Mouse (Mus musculus) neural tube, embryonic 13.5 days (tissue): ENCODE data around the gene Rhox4e. TPM values are rescaled to one million over a fixed set of nuclear protein-coding genes. Genes with fewer than 3 reads are reported as not detected.
"Not testable (repeated sequence)": the region's sequence is repeated elsewhere in the genome, so short reads cannot be mapped to it uniquely, and the experiment has no call there.

Experiments
- ATAC-seq: fragments of 200-750 bp; cut with Nextera tagmentation; 2 replicates; pipeline ENCODE4 v1.8.0; 2017; ENCODE audit warnings: low read depth, mild to moderate bottlenecking, moderate TSS enrichment, moderate library complexity
- H3K27ac ChIP-seq: fragments of 300-500 bp; sonication (generic); replicated peaks from 2 replicates; pipeline ENCODE4 v1.5.1; 2015; ENCODE audit warnings: moderate library complexity, mild to moderate bottlenecking, inconsistent platforms
- H3K27me3 ChIP-seq: fragments of 300-500 bp; sonication (generic); 2 replicates; pipeline ENCODE4 v1.6.1; 2015; ENCODE audit warnings: mild to moderate bottlenecking, inconsistent platforms
- H3K36me3 ChIP-seq: fragments of 300-500 bp; sonication (generic); 2 replicates; pipeline ENCODE4 v1.6.1; 2015; ENCODE audit warnings: mild to moderate bottlenecking, inconsistent platforms
- H3K4me1 ChIP-seq: fragments of 300-500 bp; sonication (generic); replicated peaks from 2 replicates; pipeline ENCODE4 v1.6.1; 2015; ENCODE audit warnings: inconsistent platforms
- H3K4me2 ChIP-seq: fragments of 300-500 bp; sonication (generic); 2 replicates; pipeline ENCODE4 v1.6.1; 2015; ENCODE audit warnings: inconsistent platforms, mild to moderate bottlenecking, moderate library complexity
- H3K4me3 ChIP-seq: fragments of 300-500 bp; sonication (generic); 2 replicates; pipeline ENCODE4 v1.5.1; 2015; ENCODE audit warnings: mild to moderate bottlenecking, inconsistent platforms
- H3K9ac ChIP-seq: fragments of 300-500 bp; sonication (generic); 2 replicates; pipeline ENCODE4 v1.6.1; 2015; ENCODE audit warnings: moderate library complexity, mild to moderate bottlenecking, inconsistent platforms
- H3K9me3 ChIP-seq: fragments of 300-500 bp; sonication (generic); 2 replicates; pipeline ENCODE4 v1.6.1; 2016; ENCODE audit warnings: inconsistent platforms
- WGBS: fragments of 180-500 bp; shearing (Covaris S2); methylation state at CpG from one replicate; pipeline ENCODE4 v1.1.7; 2015; 5-methylcytosine and 5-hydroxymethylcytosine counted together
- polyA plus RNA-seq: library from polyadenylated mRNA; unstranded; fragments of >200 nt; fragmentation: Nextera tagmentation; extraction: Ambion mirVana; gene quantifications from 2 replicates; pipeline ENCODE4 v1.2.1, GENCODE M21; 2015

Gene Rhox4e
- polyA plus RNA-seq, result not detected in 2 replicates

- not testable (repeated sequence) for H3K4me1 ChIP-seq, H3K9ac ChIP-seq, H3K27me3 ChIP-seq, H3K9me3 ChIP-seq, H3K36me3 ChIP-seq, H3K27ac ChIP-seq, H3K4me2 ChIP-seq, ATAC-seq, H3K4me3 ChIP-seq
- WGBS, result 94% methylated on average over 10 of the region's 18 CpGs
Measured at GRCm38 (mm10) chrX:37557112-37557511, at the start of gene Rhox4e. TSS of gene Rhox4e (plus strand) at chrX:37557412.

GRCm38 (mm10) chrX:37514059-37514458, 43.2 kb upstream of the Rhox4e start, which contains the start of gene Rhox4d:
TSS of gene Rhox4d (plus strand) at chrX:37514359.
- ATAC-seq, H3K4me3 ChIP-seq, H3K4me1 ChIP-seq, H3K36me3 ChIP-seq, H3K9ac ChIP-seq, H3K27ac ChIP-seq, H3K27me3 ChIP-seq, H3K4me2 ChIP-seq, H3K9me3 ChIP-seq: not testable (repeated sequence)
- WGBS, result 95% methylated on average over 17 of the region's 18 CpGs

DNA sequence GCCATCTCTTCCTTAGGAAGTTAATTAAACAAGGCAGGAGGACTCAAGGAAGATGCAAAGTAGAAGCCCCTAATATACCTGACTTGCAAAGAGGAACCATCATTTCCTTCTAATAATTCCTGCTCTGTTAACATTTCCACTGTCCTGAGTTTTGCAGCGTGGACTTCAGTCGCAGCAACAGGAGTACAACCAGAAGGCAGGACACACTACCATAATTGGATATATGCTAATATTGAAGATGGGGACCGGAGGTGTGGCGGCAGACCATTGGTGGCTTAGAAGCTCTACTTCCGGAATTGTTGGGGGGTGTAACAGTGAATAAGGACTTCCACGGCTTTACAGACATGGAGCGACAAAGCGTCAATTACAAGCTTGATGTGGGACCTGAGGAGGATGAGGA, 27.1 kb upstream of the Rhox4e start, which contains the start of gene Rhox2e:
TSS of gene Rhox2e (plus strand) at position 301 of the 400 bp plus-strand sequence.
- not testable (repeated sequence) for ATAC-seq, H3K4me1 ChIP-seq, H3K4me3 ChIP-seq, H3K27ac ChIP-seq, H3K9ac ChIP-seq, H3K36me3 ChIP-seq, H3K4me2 ChIP-seq, H3K27me3 ChIP-seq, H3K9me3 ChIP-seq
- 95% methylated on average over 2 of the region's 8 CpGs for WGBS

DNA sequence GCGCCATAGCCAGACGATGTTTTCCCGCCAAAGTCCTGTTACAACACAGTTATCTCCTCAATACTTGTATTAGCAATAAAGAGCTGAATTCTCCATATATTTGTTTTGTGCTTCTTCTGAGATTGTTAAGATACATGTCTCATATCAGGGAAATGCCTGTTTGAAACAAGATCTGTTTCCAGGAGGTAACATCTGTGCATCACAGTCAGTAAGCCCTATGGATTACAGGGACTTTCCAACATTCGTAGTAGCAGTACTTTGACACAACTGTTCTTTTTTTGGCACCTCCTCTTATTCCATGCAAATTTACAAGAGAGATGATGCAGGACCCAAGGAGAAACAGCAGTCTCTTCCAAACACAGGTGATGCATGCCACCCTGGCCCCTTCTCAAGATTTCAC, 15.5 kb upstream of the Rhox4e start, which contains the start of gene Rhox3e:
TSS of gene Rhox3e (plus strand) at position 301 of the 400 bp plus-strand sequence.
- not testable (repeated sequence) for H3K36me3 ChIP-seq, H3K4me2 ChIP-seq, H3K9ac ChIP-seq, H3K27ac ChIP-seq, H3K4me3 ChIP-seq, H3K27me3 ChIP-seq, ATAC-seq, H3K4me1 ChIP-seq, H3K9me3 ChIP-seq
- WGBS, result 100% methylated on average over 1 of the region's 4 CpGs

DNA sequence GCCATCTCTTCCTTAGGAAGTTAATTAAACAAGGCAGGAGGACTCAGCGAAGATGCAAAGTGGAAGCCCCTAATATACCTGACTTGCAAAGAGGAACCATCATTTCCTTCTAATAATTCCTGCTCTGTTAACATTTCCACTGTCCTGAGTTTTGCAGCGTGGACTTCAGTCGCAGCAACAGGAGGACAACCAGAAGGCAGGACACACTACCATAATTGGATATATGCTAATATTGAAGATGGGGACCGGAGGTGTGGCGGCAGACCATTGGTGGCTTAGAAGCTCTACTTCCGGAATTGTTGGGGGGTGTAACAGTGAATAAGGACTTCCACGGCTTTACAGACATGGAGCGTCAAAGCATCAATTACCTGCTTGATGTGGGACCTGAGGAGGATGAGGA, 13.9 kb downstream of the Rhox4e start, which contains the start of gene Rhox2f:
TSS of gene Rhox2f (plus strand) at position 301 of the 400 bp plus-strand sequence.
- not testable (repeated sequence) for H3K27me3 ChIP-seq, H3K9me3 ChIP-seq, H3K27ac ChIP-seq, ATAC-seq, H3K4me3 ChIP-seq, H3K4me1 ChIP-seq, H3K9ac ChIP-seq, H3K4me2 ChIP-seq, H3K36me3 ChIP-seq
- 89% methylated on average over 8 of the region's 8 CpGs for WGBS

DNA sequence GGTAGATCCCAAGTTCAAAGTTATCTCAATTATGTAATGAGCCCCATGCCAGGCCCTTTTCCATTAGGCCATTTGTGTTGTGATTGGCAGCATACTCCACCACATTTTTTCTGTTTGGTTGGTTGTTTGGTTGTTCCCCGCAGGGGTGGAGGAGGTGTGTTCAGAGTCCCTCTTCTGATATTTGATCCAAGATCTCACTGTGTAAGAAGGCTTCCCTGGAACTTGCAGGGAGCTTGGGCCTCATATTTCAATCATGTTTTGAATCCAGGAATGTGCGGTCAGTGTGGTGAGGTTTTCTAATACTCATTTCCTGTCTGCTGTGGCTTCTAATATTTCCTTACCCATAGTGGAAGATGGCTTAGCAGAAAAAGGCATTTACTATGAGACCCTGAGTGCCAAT, 15.4 kb downstream of the Rhox4e start:
- not testable (repeated sequence) for H3K4me2 ChIP-seq, ATAC-seq, H3K9ac ChIP-seq, H3K4me3 ChIP-seq, H3K27me3 ChIP-seq, H3K36me3 ChIP-seq, H3K27ac ChIP-seq, H3K9me3 ChIP-seq, H3K4me1 ChIP-seq
- 78% methylated on average over 2 of the region's 2 CpGs for WGBS

- H3K4me2 ChIP-seq, H3K27ac ChIP-seq, ATAC-seq, H3K4me1 ChIP-seq, H3K4me3 ChIP-seq, H3K9ac ChIP-seq, H3K36me3 ChIP-seq, H3K9me3 ChIP-seq, H3K27me3 ChIP-seq: not testable (repeated sequence)
Measured at GRCm38 (mm10) chrX:37580692-37581091, 23.5 kb downstream of the Rhox4e start, which contains the start of gene Rhox3f. TSS of gene Rhox3f (plus strand) at chrX:37580992.

GRCm38 (mm10) chrX:37607604-37608003, 50.4 kb downstream of the Rhox4e start, which contains the start of gene Rhox4f:
TSS of gene Rhox4f (minus strand) at chrX:37607704.
- WGBS, result 98% methylated on average over 17 of the region's 19 CpGs
- not testable (repeated sequence) for H3K4me3 ChIP-seq, H3K9me3 ChIP-seq, H3K27ac ChIP-seq, H3K36me3 ChIP-seq, H3K27me3 ChIP-seq, ATAC-seq, H3K4me2 ChIP-seq, H3K9ac ChIP-seq, H3K4me1 ChIP-seq

Other genes with a start within 250 kb of the Rhox4e start
- gene Rhox3a2, start 177.4 kb upstream of the Rhox4e start, polyA plus RNA-seq, result not detected in 2 replicates
- gene Rhox4a2, start 166.6 kb upstream of the Rhox4e start, polyA plus RNA-seq, result not detected in 2 replicates
- not detected in 2 replicates for gene Rhox2b, start 145.3 kb upstream of the Rhox4e start, polyA plus RNA-seq
- gene Rhox4b, start 124.9 kb upstream of the Rhox4e start, polyA plus RNA-seq, result not detected in 2 replicates
- not detected in 2 replicates for gene Rhox2c, start 103.7 kb upstream of the Rhox4e start, polyA plus RNA-seq
- gene Rhox3c, start 98.8 kb upstream of the Rhox4e start, polyA plus RNA-seq, result not detected in 2 replicates
- not detected in 2 replicates for gene Rhox4c, start 77.1 kb upstream of the Rhox4e start, polyA plus RNA-seq
- gene Rhox2d, start 64.0 kb upstream of the Rhox4e start, polyA plus RNA-seq, result not detected in 2 replicates
- not detected in 2 replicates for gene Rhox4d, start 43.1 kb upstream of the Rhox4e start, polyA plus RNA-seq
- gene Rhox2e, start 27.0 kb upstream of the Rhox4e start, polyA plus RNA-seq, result not detected in 2 replicates
- gene Rhox3e, start 15.4 kb upstream of the Rhox4e start, polyA plus RNA-seq, result not detected in 2 replicates
- not detected in 2 replicates for gene Rhox2f, start 14.0 kb downstream of the Rhox4e start, polyA plus RNA-seq
- gene Rhox3f, start 23.6 kb downstream of the Rhox4e start, polyA plus RNA-seq, result not detected in 2 replicates
- not detected in 2 replicates for gene Rhox4f, start 50.3 kb downstream of the Rhox4e start, polyA plus RNA-seq
- gene Rhox3g, start 71.2 kb downstream of the Rhox4e start, polyA plus RNA-seq, result not detected in 2 replicates
- gene Rhox2g, start 86.1 kb downstream of the Rhox4e start, polyA plus RNA-seq, result not detected in 2 replicates
- gene Rhox4g, start 93.9 kb downstream of the Rhox4e start, polyA plus RNA-seq, result not detected in 2 replicates
- not detected in 2 replicates for gene Rhox3h, start 111.4 kb downstream of the Rhox4e start, polyA plus RNA-seq
- not detected in 2 replicates for gene Rhox2h, start 115.9 kb downstream of the Rhox4e start, polyA plus RNA-seq
- 0.45 and 0.51 TPM in 2 replicates for gene Rhox5, start 247.4 kb downstream of the Rhox4e start, polyA plus RNA-seq